Mouse (Mus musculus) hindbrain, embryonic 14.5 days (tissue): Measurements from ENCODE around the gene Sept3. TPM values are rescaled to one million over a fixed set of nuclear protein-coding genes. Genes with fewer than 3 reads are reported as not detected.
A peak's percentile ranks its signal among the peaks of the same experiment; 100 is the strongest.

Experiments used
- ATAC-seq: fragments of 200-750 bp; cut with Nextera tagmentation; 2 replicates; pipeline ENCODE4 v1.8.0; 2017; ENCODE audit warnings: moderate number of reproducible peaks, mild to moderate bottlenecking, moderate TSS enrichment, moderate library complexity; ENCODE audit not compliant: low FRiP score
- DNase-seq: peaks from one replicate; pipeline ENCODE4 v3.0.0-alpha.2; 2015; ENCODE audit warnings: low spot score
- H3K27ac ChIP-seq: fragments of 300-500 bp; sonication (generic); 2 replicates; pipeline ENCODE4 v1.5.1; 2014; ENCODE audit warnings: mild to moderate bottlenecking, moderate library complexity
- H3K27me3 ChIP-seq: fragments of 300-500 bp; sonication (generic); 2 replicates; pipeline ENCODE4 v1.6.1; 2014; ENCODE audit warnings: mild to moderate bottlenecking, low read length, mixed read lengths; ENCODE audit not compliant: control insufficient read depth, insufficient read depth
- H3K36me3 ChIP-seq: fragments of 300-500 bp; sonication (generic); replicated peaks from 2 replicates; pipeline ENCODE4 v1.6.1; 2014; ENCODE audit not compliant: control insufficient read depth, insufficient read depth
- H3K4me1 ChIP-seq: fragments of 300-500 bp; sonication (generic); replicated peaks from 2 replicates; pipeline ENCODE4 v1.6.1; 2014; ENCODE audit warnings: antibody characterized with exemption, low read length, mixed read lengths; ENCODE audit not compliant: control insufficient read depth, insufficient read depth
- H3K4me2 ChIP-seq: fragments of 300-500 bp; sonication (generic); replicated peaks from 2 replicates; pipeline ENCODE4 v1.6.1; 2014; ENCODE audit warnings: mild to moderate bottlenecking, moderate library complexity
- H3K4me3 ChIP-seq: fragments of 300-500 bp; sonication (generic); replicated peaks from 2 replicates; pipeline ENCODE4 v1.5.1; 2014; ENCODE audit warnings: mild to moderate bottlenecking, low read length
- H3K9ac ChIP-seq: fragments of 300-500 bp; sonication (generic); 2 replicates; pipeline ENCODE4 v1.6.1; 2014
- H3K9me3 ChIP-seq: fragments of 300-500 bp; sonication (generic); 2 replicates; pipeline ENCODE4 v1.6.1; 2016; ENCODE audit warnings: low read length; ENCODE audit not compliant: control insufficient read depth
- WGBS: fragments of 180-500 bp; shearing (Covaris S2); extraction: QIAGEN DNeasy Blood & Tissue Kit; methylation state at CpG from one replicate; pipeline ENCODE4 v1.1.7; 2014; 5-methylcytosine and 5-hydroxymethylcytosine counted together
- polyA plus RNA-seq: library from polyadenylated mRNA; unstranded; fragments of >200 nt; fragmentation: Nextera tagmentation; extraction: Ambion mirVana; gene quantifications from 2 replicates; pipeline ENCODE4 v1.2.1, GENCODE M21; 2014

Gene Sept3
- polyA plus RNA-seq, 1 experiment from 2014 or later = 375 TPM

GRCm38 (mm10) chr15:82259510-82259909 is 15.2 kb upstream of the Sept3 start:
- no peaks in the 10 kb centered on the region for H3K36me3 ChIP-seq
- H3K9me3 ChIP-seq = no peaks in the 10 kb centered on the region
- no peak overlapping the region for H3K4me3 ChIP-seq
- no peaks in the 10 kb centered on the region for H3K27me3 ChIP-seq
- H3K27ac ChIP-seq = no peak overlapping the region
- no peak overlapping the region for H3K4me2 ChIP-seq
- no peak overlapping the region for H3K9ac ChIP-seq
- ATAC-seq = no peak
- peaks cover 26% of the 10 kb centered on the region for H3K4me1 ChIP-seq
- peak; percentile 59 for DNase-seq
- 10% methylated on average over 16 of the region's 16 CpGs for WGBS

- H3K4me1 ChIP-seq = peaks cover 20% of the 10 kb centered on the region
- no peak overlapping the region for H3K4me2 ChIP-seq
- WGBS = 14% methylated on average over 6 of the region's 6 CpGs
- no peak overlapping the region for H3K4me3 ChIP-seq
- peak; percentile 86 for DNase-seq
- ATAC-seq = no peak
- no peaks in the 10 kb centered on the region for H3K36me3 ChIP-seq
- H3K27me3 ChIP-seq = no peaks in the 10 kb centered on the region
- no peaks in the 10 kb centered on the region for H3K9me3 ChIP-seq
- H3K27ac ChIP-seq = no peak overlapping the region
- H3K9ac ChIP-seq = no peak overlapping the region
Observed at GRCm38 (mm10) chr15:82266356-82266755, 8.3 kb upstream of the Sept3 start.

DNA sequence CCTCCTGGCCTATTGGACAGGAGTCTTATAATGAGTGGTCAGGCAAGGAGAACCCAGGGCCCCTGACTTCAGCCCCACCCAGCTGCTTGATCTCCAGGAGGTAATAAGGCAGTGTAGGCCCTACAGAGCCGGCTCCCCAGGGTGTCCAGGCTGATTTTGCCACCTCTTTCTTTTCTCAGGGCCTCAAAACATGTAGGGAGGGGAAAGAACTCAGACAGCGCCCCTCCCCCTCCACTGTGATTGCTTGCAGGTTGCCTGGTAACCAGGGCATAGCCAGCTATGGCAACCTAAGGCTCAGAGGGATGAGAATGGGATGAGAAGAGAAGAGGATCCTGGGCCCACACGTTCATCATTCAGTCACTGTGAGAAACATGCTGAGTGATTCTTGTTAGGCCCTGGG is 6.5 kb upstream of the Sept3 start:
- peak; percentile 56 for DNase-seq
- Histone ChIP-seq H3K36me3 (no peaks in the 10 kb centered on the region), H3K9me3 (no peaks in the 10 kb centered on the region), H3K4me2 (no peak overlapping the region), H3K27ac (peak overlapping the region; percentile 70), H3K4me1 (peaks cover 20% of the 10 kb centered on the region), H3K27me3 (no peaks in the 10 kb centered on the region), H3K4me3 (no peak overlapping the region), H3K9ac (0 out of 2 replicates have a peak overlapping the region, but pooled peaks have one; percentile 17)
- 11% methylated on average over 3 of the region's 3 CpGs for WGBS
- no peak; the same call in 1 of the 2 replicates for ATAC-seq

DNA sequence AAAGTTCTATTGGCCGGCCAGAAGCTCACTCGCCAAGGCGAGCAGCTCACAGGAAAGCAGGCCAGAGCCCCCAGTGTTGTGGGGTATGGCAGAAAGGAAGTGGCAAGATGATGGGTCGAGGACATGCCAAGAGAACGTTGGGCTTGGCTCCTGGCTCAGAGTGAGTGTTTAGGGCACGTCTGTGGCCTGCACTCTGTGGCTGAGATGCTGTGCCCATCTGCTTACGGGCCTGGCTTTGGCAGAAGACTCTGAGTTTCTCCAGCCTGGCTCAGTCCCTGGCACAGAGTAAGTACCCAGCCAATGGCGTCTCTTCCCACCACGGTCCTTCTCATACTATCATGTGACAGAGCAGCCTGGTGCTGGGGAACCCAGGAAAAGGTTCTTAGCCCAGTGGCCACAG is 5.9 kb upstream of the Sept3 start:
- 77% methylated on average over 9 of the region's 9 CpGs for WGBS
- H3K4me3 ChIP-seq = no peak overlapping the region
- no peaks in the 10 kb centered on the region for H3K36me3 ChIP-seq
- no peaks in the 10 kb centered on the region for H3K9me3 ChIP-seq
- H3K27ac ChIP-seq = peak overlapping the region; percentile 70; the same call in 1 of the 2 replicates
- ATAC-seq (no peak), DNase-seq (no peak)
- H3K27me3 ChIP-seq = no peaks in the 10 kb centered on the region
- H3K9ac ChIP-seq = no peak overlapping the region
- H3K4me1 ChIP-seq = peaks cover 20% of the 10 kb centered on the region
- H3K4me2 ChIP-seq = no peak overlapping the region

- DNase-seq (peak; percentile 84), ATAC-seq (no peak)
- H3K27me3 ChIP-seq = no peaks in the 10 kb centered on the region
- no peak overlapping the region for H3K27ac ChIP-seq
- 2% methylated on average over 5 of the region's 5 CpGs for WGBS
- H3K9ac ChIP-seq = no peak overlapping the region
- no peak overlapping the region for H3K4me3 ChIP-seq
- H3K4me1 ChIP-seq = peaks cover 28% of the 10 kb centered on the region
- H3K4me2 ChIP-seq = no peak overlapping the region
- no peaks in the 10 kb centered on the region for H3K9me3 ChIP-seq
- no peaks in the 10 kb centered on the region for H3K36me3 ChIP-seq
Observed at GRCm38 (mm10) chr15:82271201-82271600, 3.5 kb upstream of the Sept3 start.

DNA sequence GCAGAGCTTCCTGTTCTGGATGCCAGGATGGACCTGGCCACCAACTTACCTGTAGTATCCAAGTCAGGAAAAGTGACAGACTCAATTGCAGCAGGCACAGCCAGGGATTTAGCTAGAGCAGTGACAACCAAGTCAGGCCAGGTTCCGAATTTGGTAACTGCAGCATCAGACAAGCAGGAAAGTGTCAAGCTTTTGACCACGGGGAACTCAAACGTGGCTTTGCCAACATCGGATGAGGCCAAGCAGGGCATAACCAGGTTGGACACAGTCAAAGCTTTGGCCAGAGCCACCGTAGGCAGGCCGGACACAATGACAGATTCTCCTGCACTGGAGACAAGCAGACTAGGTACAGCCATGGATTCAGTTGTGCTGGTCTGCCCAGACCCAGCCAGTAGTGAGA is 2.4 kb upstream of the Sept3 start:
- H3K36me3 ChIP-seq = no peaks in the 10 kb centered on the region
- no peak overlapping the region for H3K9ac ChIP-seq
- H3K27ac ChIP-seq = no peak overlapping the region
- WGBS = 89% methylated on average over 6 of the region's 6 CpGs
- H3K4me2 ChIP-seq = no peak overlapping the region
- no peak for DNase-seq
- ATAC-seq = no peak
- no peaks in the 10 kb centered on the region for H3K9me3 ChIP-seq
- no peaks in the 10 kb centered on the region for H3K27me3 ChIP-seq
- peaks cover 39% of the 10 kb centered on the region for H3K4me1 ChIP-seq
- no peak overlapping the region for H3K4me3 ChIP-seq

DNA sequence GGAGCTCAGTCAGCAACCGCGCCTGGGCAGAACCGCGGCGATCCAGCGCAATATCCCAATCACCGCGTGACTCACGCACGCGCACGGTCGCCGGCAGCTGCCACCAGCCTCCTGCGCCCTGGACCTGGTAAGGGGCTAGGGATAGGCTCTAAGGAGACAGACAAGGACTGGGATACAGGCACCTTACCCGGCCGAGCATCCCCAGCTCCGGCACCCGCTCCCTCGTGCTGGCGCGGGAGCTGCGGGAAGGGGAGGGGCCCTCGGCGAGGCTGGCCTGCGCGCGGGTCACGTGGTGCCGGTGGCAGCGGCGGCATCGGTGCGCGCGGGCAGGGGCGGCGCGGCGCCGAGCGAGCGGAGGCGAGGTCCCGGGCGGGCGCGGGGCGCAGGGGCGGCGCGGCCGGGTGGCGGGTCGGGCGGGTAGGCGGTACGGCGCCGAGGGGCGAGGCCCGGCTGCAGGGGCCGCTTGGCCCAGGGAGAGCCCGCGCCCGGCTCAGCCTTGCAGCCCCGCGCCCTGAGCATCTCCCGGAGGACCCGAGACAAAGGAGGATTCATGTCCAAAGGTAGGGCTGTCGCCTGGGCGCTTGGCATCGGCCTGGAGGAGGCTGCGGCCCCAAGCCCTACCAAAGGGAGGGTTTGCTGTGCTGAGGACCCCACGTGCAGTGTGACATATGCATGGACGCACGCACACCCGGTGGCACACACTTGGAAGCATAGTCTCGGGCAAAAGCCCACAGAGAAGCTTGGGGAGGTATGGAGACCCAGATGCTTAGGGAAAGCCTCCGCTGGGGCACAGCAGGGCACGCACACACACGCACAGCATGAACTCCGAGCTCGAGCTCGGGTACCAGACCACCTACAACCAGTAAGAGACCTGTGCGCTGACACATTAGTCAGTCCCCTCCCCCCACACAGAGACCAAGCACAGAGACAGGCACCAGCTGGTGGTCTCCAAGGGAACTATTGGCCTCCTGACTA is 521 bp downstream of the Sept3 start:
- under 1% methylated on average over 67 of the region's 86 CpGs for WGBS
- peak; percentile 73 for ATAC-seq
- Histone ChIP-seq H3K27ac (peak overlapping the region; percentile 97), H3K27me3 (no peaks in the 10 kb centered on the region), H3K9me3 (no peaks in the 10 kb centered on the region), H3K9ac (peak overlapping the region; percentile 92), H3K4me3 (peak overlapping the region; percentile 75), H3K36me3 (peaks cover 16% of the 10 kb centered on the region), H3K4me2 (peak overlapping the region; percentile 94), H3K4me1 (peaks cover 31% of the 10 kb centered on the region)
- peak; percentile 79 for DNase-seq

DNA sequence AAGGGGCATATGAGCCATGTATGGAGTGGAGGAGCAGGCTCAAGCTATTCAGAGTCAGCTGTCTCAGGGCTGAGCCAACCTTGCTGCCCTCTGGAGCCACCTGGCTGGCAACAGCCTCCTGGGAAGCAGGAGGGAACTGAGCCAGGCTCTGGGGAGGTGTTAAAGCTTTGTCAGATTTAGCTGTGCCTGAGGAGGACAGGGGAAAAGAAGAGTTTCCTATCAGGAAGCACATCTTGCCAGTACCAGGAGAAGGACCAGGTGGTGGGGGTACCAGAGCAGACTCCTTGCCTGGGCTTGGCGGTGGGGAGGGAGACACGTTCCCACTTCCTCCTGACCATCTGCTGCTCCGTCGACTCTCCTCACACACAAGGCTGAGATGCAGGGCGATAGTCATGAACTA is 2.9 kb downstream of the Sept3 start:
- H3K27me3 ChIP-seq = no peaks in the 10 kb centered on the region
- peaks cover 37% of the 10 kb centered on the region for H3K36me3 ChIP-seq
- H3K4me1 ChIP-seq = peaks cover 27% of the 10 kb centered on the region
- H3K4me3 ChIP-seq = peak overlapping the region; percentile 75
- ATAC-seq (no peak), DNase-seq (no peak)
- peak overlapping the region; percentile 32; the same call in 1 of the 2 replicates for H3K9ac ChIP-seq
- no peak overlapping the region for H3K27ac ChIP-seq
- H3K9me3 ChIP-seq = no peaks in the 10 kb centered on the region
- 61% methylated on average over 5 of the region's 5 CpGs for WGBS
- peak overlapping the region; percentile 94 for H3K4me2 ChIP-seq

DNA sequence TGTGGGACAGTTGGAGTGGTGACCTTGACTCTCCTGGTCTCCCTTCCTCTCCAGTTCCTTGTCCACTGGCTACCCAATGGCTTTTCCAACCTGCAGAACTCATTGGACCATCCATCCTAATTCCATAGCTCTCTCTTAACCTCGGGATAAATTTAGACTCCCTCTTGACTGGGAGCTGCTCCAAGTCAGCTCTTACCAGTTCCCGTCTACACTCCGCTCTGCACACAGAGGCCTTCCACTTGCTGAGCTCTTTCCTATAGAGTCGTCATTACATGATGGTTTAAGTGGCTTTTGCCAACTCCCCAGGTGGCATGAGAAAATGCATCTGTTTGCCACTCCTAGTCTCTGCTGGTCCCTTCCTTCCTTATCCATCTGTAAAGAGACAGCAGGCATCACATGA is 5.9 kb downstream of the Sept3 start:
- H3K9me3 ChIP-seq = no peaks in the 10 kb centered on the region
- 81% methylated on average over 4 of the region's 4 CpGs for WGBS
- no peak for DNase-seq
- H3K27ac ChIP-seq = no peak overlapping the region
- H3K4me1 ChIP-seq = peaks cover 21% of the 10 kb centered on the region
- H3K4me2 ChIP-seq = no peak overlapping the region
- H3K9ac ChIP-seq = no peak overlapping the region
- no peak overlapping the region for H3K4me3 ChIP-seq
- no peak for ATAC-seq
- H3K36me3 ChIP-seq = peaks cover 67% of the 10 kb centered on the region
- H3K27me3 ChIP-seq = no peaks in the 10 kb centered on the region
